ENCODE assay signal across 1 mouse cellular context in genomic region chr9:7167339-7167998, GRCm38 (mm10).
TF ChIP-seq lines count a peak whose summit lies in the region.

No protein-coding gene starts in this region.

TF ChIP-seq in MEL, 35 proteins besides CTCF, POLR2A, EP300 and RAD21 (continued from another document):
- no peak for TF ChIP-seq HCFC1 (IDR thresholded peaks at IDR 0.05; ENCODE audit: low read depth, low read length)
- no peak for TF ChIP-seq USF2 (IDR thresholded peaks at IDR 0.05; ENCODE audit: borderline replicate concordance in 1 of 2, insufficient read depth in 1 of 2, low read depth in 1 of 2, low read length in 2 of 2)
- TF ChIP-seq POLR2AphosphoS2 (IDR thresholded peaks at IDR 0.05; ENCODE audit: low read length): no peak
- TF ChIP-seq ZNF384 (IDR thresholded peaks at IDR 0.05; ENCODE audit: low read depth, low read length): no peak
- TF ChIP-seq KAT2A (conservative IDR thresholded peaks at IDR 0.05; ENCODE audit: low read depth, low read length): no peak
- no peak for TF ChIP-seq JUND (IDR thresholded peaks at IDR 0.05; ENCODE audit: low read depth, low read length)
- TF ChIP-seq TCF12 (IDR thresholded peaks at IDR 0.05; ENCODE audit: low read depth, low read length): peak; percentile 100
- peak; percentile 98 for TF ChIP-seq RCOR1 (IDR thresholded peaks at IDR 0.05; ENCODE audit: low read depth, low read length)
- no peak for TF ChIP-seq POLR2AphosphoS5 (IDR thresholded peaks at IDR 0.05; ENCODE audit: borderline replicate concordance, low read depth, low read length)
- TF ChIP-seq BHLHE40 (IDR thresholded peaks at IDR 0.05; ENCODE audit: borderline replicate concordance, low read depth, low read length): peak; percentile 69; the same call in 1 of the 2 replicates
- 0 out of 2 replicates have a peak, but pooled peaks have one; percentile 11 for TF ChIP-seq ZC3H11A (IDR thresholded peaks at IDR 0.05; ENCODE audit: low read depth, low read length)
- peak; percentile 98 for TF ChIP-seq ETS1 (IDR thresholded peaks at IDR 0.05; ENCODE audit: low read depth, low read length)
- peak; percentile 89 for TF ChIP-seq TAL1 (IDR thresholded peaks at IDR 0.05; ENCODE audit: low read length)
- TF ChIP-seq NRF1 (IDR thresholded peaks at IDR 0.05; ENCODE audit: insufficient read depth, low read depth, low read length, poor library complexity, severe bottlenecking): no peak
- peak; percentile 29; the same call in 1 of the 2 replicates for TF ChIP-seq TBP (IDR thresholded peaks at IDR 0.05; ENCODE audit: low read depth, low read length)
- TF ChIP-seq MAFK (IDR thresholded peaks at IDR 0.05; ENCODE audit: borderline replicate concordance, low read depth, low read length): no peak
- no peak for TF ChIP-seq CHD1 (IDR thresholded peaks at IDR 0.05; ENCODE audit: low read depth, low read length)
- no peak for TF ChIP-seq GABPA (IDR thresholded peaks at IDR 0.05; ENCODE audit: low read depth, low read length)
- TF ChIP-seq NELFE (IDR thresholded peaks at IDR 0.05; ENCODE audit: low read depth, low read length): no peak
- TF ChIP-seq MAZ (IDR thresholded peaks at IDR 0.05; ENCODE audit: low read depth, low read length): no peak
- peak; percentile 25; the same call in 1 of the 2 replicates for TF ChIP-seq USF1 (IDR thresholded peaks at IDR 0.05; ENCODE audit: low read depth, low read length)
- TF ChIP-seq GATA1 (IDR thresholded peaks at IDR 0.05; ENCODE audit: low read depth, low read length): peak; percentile 99
- TF ChIP-seq MEF2A (IDR thresholded peaks at IDR 0.05; ENCODE audit: extremely low read depth, insufficient replicate concordance, low read depth, low read length, poor library complexity, severe bottlenecking): peak; percentile 25; the same call in 1 of the 2 replicates
